Comparison of ENCODE assay signal across 17 mouse cellular contexts in genomic region chr11:31677309-31677708, GRCm38 (mm10). TPM values are rescaled to one million over a fixed set of nuclear protein-coding genes. Genes with fewer than 3 reads are reported as not detected.
DNase-seq lines count a peak whose midpoint lies in the region; ATAC-seq and TF ChIP-seq lines count a peak whose summit lies in the region.
"Had no signal": no experiment of that assay in that cellular context is flagged by ENCODE, and none has a peak within 500 bp of the region (broad histone marks: within the 10 kb centered on the region; RNA-seq: fewer than 3 reads in every experiment).

No protein-coding gene starts in this region.

- H3K9ac ChIP-seq in liver, embryonic 13.5 days, result peak overlapping the region; percentile 6; the same call in 1 of the 2 replicates
- H3K9ac ChIP-seq: embryonic facial prominence, embryonic 15.5 days; heart, embryonic 12.5 days; hindbrain, embryonic 14.5 days had no signal

- H3K27ac ChIP-seq in gastrocnemius, adult 2 months, result peak overlapping the region; percentile 83
- peak overlapping the region; percentile 16; the same call in 1 of the 2 replicates for H3K27ac ChIP-seq in liver, embryonic 13.5 days
- H3K27ac ChIP-seq in thymus, adult 2 months (ENCODE audit: control insufficient read depth, insufficient read depth, low read length), result no peak overlapping the region
- H3K27ac ChIP-seq in olfactory bulb, adult 2 months (ENCODE audit: insufficient read depth, low read depth, low read length), result peak overlapping the region; percentile 78; the same call in 1 of the 2 replicates
- H3K27ac ChIP-seq: embryonic facial prominence, embryonic 15.5 days; hindbrain, embryonic 14.5 days had no signal

- no peak overlapping the region for H3K4me2 ChIP-seq in liver, embryonic 13.5 days
- H3K4me2 ChIP-seq: embryonic facial prominence, embryonic 15.5 days; heart, embryonic 12.5 days; hindbrain, embryonic 14.5 days had no signal

- no peak for ATAC-seq in liver, embryonic 13.5 days (ENCODE audit: low read depth)

- no peaks in the 10 kb centered on the region for H3K27me3 ChIP-seq in liver, embryonic 13.5 days
- H3K27me3 ChIP-seq in thymus, adult 2 months (ENCODE audit: control insufficient read depth, insufficient read depth, low read length), result no peaks in the 10 kb centered on the region
- H3K27me3 ChIP-seq: embryonic facial prominence, embryonic 15.5 days; heart, embryonic 12.5 days had no signal

- H3K9me3 ChIP-seq in liver, embryonic 13.5 days (replicated peaks), result no peaks in the 10 kb centered on the region
- H3K9me3 ChIP-seq: embryonic facial prominence, embryonic 15.5 days; G1E; heart, embryonic 12.5 days; hindbrain, embryonic 10.5 days had no signal

- no peak for TF ChIP-seq POLR2A in thymus, adult 2 months (IDR thresholded peaks at IDR 0.05; ENCODE audit: control insufficient read depth, extremely low read depth, insufficient read depth, low read length, poor library complexity)
- no peak for TF ChIP-seq POLR2A in olfactory bulb, adult 2 months (IDR thresholded peaks at IDR 0.05; ENCODE audit: insufficient read depth, low read depth, low read length)

- H3K4me1 ChIP-seq in liver, embryonic 13.5 days (replicated peaks), result peaks cover 46% of the 10 kb centered on the region
- H3K4me1 ChIP-seq in thymus, adult 2 months (replicated peaks; ENCODE audit: control insufficient read depth, insufficient read depth, low read length), result no peaks in the 10 kb centered on the region
- peaks cover 14% of the 10 kb centered on the region for H3K4me1 ChIP-seq in olfactory bulb, adult 2 months (ENCODE audit: control insufficient read depth, insufficient read depth, low read length)

- H3K36me3 ChIP-seq in liver, embryonic 13.5 days, result no peaks in the 10 kb centered on the region
- no peaks in the 10 kb centered on the region for H3K36me3 ChIP-seq in thymus, adult 2 months (ENCODE audit: control insufficient read depth, insufficient read depth, low read length)
- H3K36me3 ChIP-seq: embryonic facial prominence, embryonic 15.5 days; heart, embryonic 12.5 days; hindbrain, embryonic 10.5 days had no signal

- no peak for TF ChIP-seq CTCF in gastrocnemius, adult 2 months (IDR thresholded peaks at IDR 0.05)
- TF ChIP-seq CTCF in thymus, adult 2 months (IDR thresholded peaks at IDR 0.05; ENCODE audit: borderline replicate concordance, control insufficient read depth, extremely low read depth, insufficient read depth, low read length, poor library complexity), result no peak
- TF ChIP-seq CTCF in olfactory bulb, adult 2 months (IDR thresholded peaks at IDR 0.05; ENCODE audit: insufficient read depth, low read depth, low read length), result no peak

- no peak for DNase-seq in gastrocnemius, adult 2 months
- DNase-seq in gastrocnemius, adult 8-10 months (ENCODE audit: low spot score in 2 of 2), result no peak
- no peak for DNase-seq in liver, embryonic 13.5 days
- DNase-seq in liver, result no peak
- DNase-seq in thymus, postnatal 14 days, result peak; percentile 18
- DNase-seq in thymus, adult 2 months, result no peak
- no peak for DNase-seq in kidney, adult 18-20 months
- DNase-seq: adrenal gland, adult 8-10 months; embryo, embryonic 11 days; gastrocnemius, postnatal 25 days had no signal

- WGBS in liver, embryonic 13.5 days (ENCODE audit: insufficient replicate concordance), result 87% methylated on average over 5 of the region's 5 CpGs
- 87% methylated on average over 5 of the region's 5 CpGs for WGBS in thymus, adult 2 months
- WGBS in olfactory bulb, adult 2 months, result 73% methylated on average over 5 of the region's 5 CpGs

- intact Hi-C loops in gastrocnemius, adult 2 months (cut with DNase I), result loop anchor here (2.0 kb wide), 1 partner anchor 193 kb away; no protein-coding TSS in a partner anchor

- H3K4me3 ChIP-seq in gastrocnemius, adult 2 months, result no peak overlapping the region
- H3K4me3 ChIP-seq in liver, embryonic 13.5 days (replicated peaks), result no peak overlapping the region
- H3K4me3 ChIP-seq in thymus, adult 2 months (ENCODE audit: control insufficient read depth, insufficient read depth, low read length), result no peak overlapping the region
- no peak overlapping the region for H3K4me3 ChIP-seq in olfactory bulb, adult 2 months (ENCODE audit: insufficient read depth, low read depth, low read length)
- H3K4me3 ChIP-seq: embryonic facial prominence, embryonic 15.5 days; erythroblast, embryonic 14.5 days; heart, embryonic 12.5 days; hindbrain, embryonic 10.5 days had no signal

RNA-seq across cellular contexts. Expression of gene Bod1, which starts 5.6 kb away (rescaled TPM):
- total RNA-seq in gastrocnemius, adult 2 months (2021), result 100 to 1,000 TPM; 137 to 158 TPM
- 100 to 1,000 TPM; 162 to 214 (median 179) TPM for total RNA-seq in gastrocnemius, adult 8-10 months (2022)
- polyA plus RNA-seq in liver, embryonic 13.5 days (2015; fragmentation: Nextera tagmentation; extraction: Ambion mirVana), result 14.5 and 15.8 TPM in 2 replicates
- 39.3 and 40.3 TPM in 2 replicates for polyA plus RNA-seq in thymus, adult 2 months (2012; rRNA removed)
- polyA plus RNA-seq in olfactory bulb, adult 2 months (2012; ENCODE audit: insufficient read depth, insufficient read length, low replicate concordance, missing spikeins), result not detected in 2 replicates

Comparison
In these comparisons a context has a peak if more than half of its experiments do, and no peak if none do; other contexts are left out.
1. RNA of gene Bod1, which starts 5.6 kb away (polyA plus RNA-seq): 39.3 to 40.3 TPM in thymus, adult 2 months and 14.5 to 15.8 TPM in liver, embryonic 13.5 days; not detected in olfactory bulb, adult 2 months; every median in the first group is over 10 times any median in the second.